Mouse (Mus musculus): ENCODE measurements around the gene Mfrp. TPM values are rescaled to one million over a fixed set of nuclear protein-coding genes. Genes with fewer than 3 reads are reported as not detected.

The Mfrp gene
- polyA plus RNA-seq, 1 experiment: 0.09 TPM

DNA sequence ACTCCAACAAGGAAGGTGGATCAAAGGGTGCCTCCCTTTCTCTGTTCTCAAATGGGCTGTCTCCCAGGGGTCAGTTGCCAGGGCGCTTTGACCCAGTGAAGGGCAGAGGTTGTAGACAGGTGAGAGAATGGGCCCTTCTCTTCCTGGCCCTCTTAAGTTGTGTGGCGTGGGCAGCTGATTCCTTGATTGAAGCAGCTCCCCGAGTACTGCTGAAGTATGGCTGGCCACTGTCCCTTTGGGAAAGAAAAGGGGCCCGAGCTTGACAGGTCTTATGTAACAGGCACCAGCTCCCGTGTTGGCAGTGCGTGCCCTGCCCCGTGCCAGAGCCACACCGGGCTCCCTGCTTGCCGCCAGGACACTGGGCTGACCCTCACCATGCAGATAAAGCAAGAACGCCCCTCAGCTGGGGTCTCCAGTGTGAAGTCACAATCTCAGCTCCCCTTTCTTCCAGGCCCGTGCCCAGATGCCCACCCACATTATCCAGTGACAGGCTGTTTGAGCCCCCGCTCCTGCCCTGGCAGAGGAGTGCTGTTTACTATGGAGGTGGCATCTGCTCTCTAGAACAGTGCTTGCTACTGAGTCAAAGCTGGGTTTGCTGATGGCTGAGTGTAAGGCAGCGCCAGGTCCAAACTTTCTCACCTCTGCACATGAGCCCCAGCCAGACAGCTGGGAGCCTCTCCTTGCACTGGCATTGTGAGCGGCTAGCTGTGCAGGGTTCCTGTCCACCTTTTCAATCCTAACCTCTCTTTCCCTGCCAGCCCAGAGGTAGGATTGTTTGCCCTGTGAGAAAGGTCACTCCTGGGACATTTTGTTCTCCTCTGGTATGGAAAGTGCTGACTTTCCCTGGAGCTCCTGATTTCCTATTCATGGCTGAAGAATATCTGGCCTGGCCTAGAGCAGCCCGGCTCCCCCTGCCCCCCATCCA is 15.5 kb upstream of the Mfrp start:
- DNase-seq: no peak
- peaks cover 10% of the 10 kb centered on the region; the same call in 1 of the 2 replicates for H3K27me3 ChIP-seq (ENCODE audit: control insufficient read depth, insufficient read depth, low read length)
- WGBS: 96% methylated on average over 15 of the region's 15 CpGs
- H3K36me3 ChIP-seq (ENCODE audit: control insufficient read depth, insufficient read depth, low read length): no peaks in the 10 kb centered on the region
- peaks cover 41% of the 10 kb centered on the region for H3K4me1 ChIP-seq (replicated peaks; ENCODE audit: control insufficient read depth, insufficient read depth, low read length)
- no peak overlapping the region for H3K27ac ChIP-seq (ENCODE audit: control insufficient read depth, insufficient read depth, low read length)
- no peak for TF ChIP-seq CTCF (IDR thresholded peaks at IDR 0.05; ENCODE audit: borderline replicate concordance, control insufficient read depth, extremely low read depth, insufficient read depth, low read length, poor library complexity)
- TF ChIP-seq POLR2A (IDR thresholded peaks at IDR 0.05; ENCODE audit: control insufficient read depth, extremely low read depth, insufficient read depth, low read length, poor library complexity): no peak
- H3K4me3 ChIP-seq (ENCODE audit: control insufficient read depth, insufficient read depth, low read length): no peak overlapping the region

DNA sequence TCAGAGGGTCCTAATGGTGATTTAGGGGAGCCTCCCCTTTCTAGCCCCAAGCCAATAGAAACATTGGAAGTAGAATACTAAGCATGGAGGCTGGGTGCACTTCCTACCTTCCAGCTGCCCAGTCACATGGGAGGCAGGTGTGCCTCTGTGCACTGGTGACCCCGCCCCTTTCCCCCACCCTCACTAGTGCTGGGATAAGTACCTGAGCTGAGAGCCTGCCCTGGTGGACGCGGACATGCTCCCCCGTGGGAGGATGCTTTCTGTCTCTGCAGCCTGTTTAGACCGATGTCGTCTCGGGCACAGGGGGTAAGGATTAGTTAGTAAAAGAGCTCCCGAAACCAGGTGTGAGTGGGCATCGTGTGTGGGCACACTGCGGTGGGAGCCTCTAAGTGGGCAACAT is 14.6 kb upstream of the Mfrp start:
- Histone ChIP-seq H3K4me1 (replicated peaks; ENCODE audit: control insufficient read depth, insufficient read depth, low read length) (peaks cover 41% of the 10 kb centered on the region), H3K27ac (ENCODE audit: control insufficient read depth, insufficient read depth, low read length) (no peak overlapping the region), H3K4me3 (ENCODE audit: control insufficient read depth, insufficient read depth, low read length) (no peak overlapping the region), H3K36me3 (ENCODE audit: control insufficient read depth, insufficient read depth, low read length) (no peaks in the 10 kb centered on the region), H3K27me3 (ENCODE audit: control insufficient read depth, insufficient read depth, low read length) (peaks cover 10% of the 10 kb centered on the region; the same call in 1 of the 2 replicates)
- DNase-seq: no peak
- TF ChIP-seq POLR2A (IDR thresholded peaks at IDR 0.05; ENCODE audit: control insufficient read depth, extremely low read depth, insufficient read depth, low read length, poor library complexity) (no peak), CTCF (IDR thresholded peaks at IDR 0.05; ENCODE audit: borderline replicate concordance, control insufficient read depth, extremely low read depth, insufficient read depth, low read length, poor library complexity) (no peak)
- WGBS: 93% methylated on average over 10 of the region's 10 CpGs

DNA sequence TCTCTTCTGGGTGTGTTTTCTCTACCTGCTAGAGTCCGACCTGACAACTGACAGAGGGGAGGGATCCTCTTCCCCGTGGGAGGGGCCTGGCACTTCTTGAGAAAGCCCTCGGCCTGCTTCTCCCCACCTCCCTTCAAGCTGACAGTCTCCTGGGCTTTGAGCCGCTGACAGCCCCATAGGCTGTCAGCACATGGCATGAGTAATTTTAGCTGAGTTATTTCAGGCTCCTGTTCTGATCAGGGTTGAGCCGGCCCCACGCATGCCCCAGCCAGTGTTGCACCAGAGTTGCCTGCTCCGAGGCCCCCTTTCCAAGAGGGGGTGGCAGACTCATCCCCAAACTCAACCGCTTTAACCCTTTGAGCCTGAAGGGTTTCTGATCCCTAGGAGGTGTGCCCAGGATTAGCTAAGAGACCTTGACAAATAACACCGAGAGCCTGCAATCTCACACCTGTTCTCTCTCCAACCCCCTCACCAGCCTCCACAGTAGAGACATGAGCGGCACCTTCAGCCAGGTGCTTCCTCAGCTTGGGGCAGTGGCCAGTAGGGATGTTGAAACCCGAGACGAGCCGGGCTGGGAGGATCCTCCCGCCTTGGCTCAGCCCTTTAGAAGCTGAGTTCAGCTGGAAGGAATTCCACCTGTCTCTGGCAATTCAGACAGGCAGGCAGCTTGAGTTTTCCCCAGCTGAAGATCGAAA is 13.6 kb upstream of the Mfrp start:
- H3K4me3 ChIP-seq (ENCODE audit: control insufficient read depth, insufficient read depth, low read length): no peak overlapping the region
- TF ChIP-seq POLR2A (IDR thresholded peaks at IDR 0.05; ENCODE audit: control insufficient read depth, extremely low read depth, insufficient read depth, low read length, poor library complexity) (no peak), CTCF (IDR thresholded peaks at IDR 0.05; ENCODE audit: borderline replicate concordance, control insufficient read depth, extremely low read depth, insufficient read depth, low read length, poor library complexity) (no peak)
- DNase-seq: no peak
- no peak overlapping the region for H3K27ac ChIP-seq (ENCODE audit: control insufficient read depth, insufficient read depth, low read length)
- peaks cover 10% of the 10 kb centered on the region; the same call in 1 of the 2 replicates for H3K27me3 ChIP-seq (ENCODE audit: control insufficient read depth, insufficient read depth, low read length)
- H3K4me1 ChIP-seq (replicated peaks; ENCODE audit: control insufficient read depth, insufficient read depth, low read length): peaks cover 41% of the 10 kb centered on the region
- WGBS: 41% methylated on average over 15 of the region's 15 CpGs
- H3K36me3 ChIP-seq (ENCODE audit: control insufficient read depth, insufficient read depth, low read length): no peaks in the 10 kb centered on the region

DNA sequence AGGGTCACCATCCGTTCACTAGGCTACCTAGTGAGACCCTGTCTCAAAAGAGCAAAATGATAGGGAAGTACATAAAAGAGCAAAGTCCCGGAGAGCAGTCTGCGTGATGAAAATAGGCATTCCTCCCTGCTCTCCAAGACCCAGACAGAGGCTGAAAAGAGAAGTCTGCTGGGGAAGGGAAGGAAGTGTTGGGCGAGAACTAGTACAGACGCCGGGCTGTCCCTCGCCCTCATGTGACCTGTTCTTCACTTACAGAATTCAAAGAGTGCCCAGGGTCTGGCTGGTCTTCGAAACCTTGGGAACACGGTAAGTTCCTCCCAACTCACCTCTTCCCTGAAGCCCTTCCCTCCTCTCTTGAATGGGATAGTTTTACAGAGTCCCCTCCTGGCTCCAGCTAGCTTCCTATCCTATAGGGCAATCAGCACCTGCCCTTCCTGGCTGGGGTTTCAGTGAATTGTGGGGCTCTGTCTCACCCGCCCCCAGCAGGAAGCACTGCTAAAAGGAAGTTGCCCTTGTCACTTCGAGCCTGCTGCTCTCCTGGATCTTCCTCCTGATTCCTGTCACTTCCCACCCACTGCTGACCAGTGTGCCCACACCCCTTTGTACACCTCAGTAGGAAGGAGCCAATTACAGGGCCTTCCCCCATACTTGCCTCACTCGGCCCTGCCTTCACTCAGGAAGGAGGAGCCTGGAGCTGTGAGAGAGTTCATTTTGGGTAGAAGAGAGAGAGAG is 12.5 kb upstream of the Mfrp start:
- peak; percentile 50 for DNase-seq
- peaks cover 3% of the 10 kb centered on the region; the same call in 1 of the 2 replicates for H3K27me3 ChIP-seq (ENCODE audit: control insufficient read depth, insufficient read depth, low read length)
- no peak overlapping the region; the same call in 1 of the 2 replicates for H3K27ac ChIP-seq (ENCODE audit: control insufficient read depth, insufficient read depth, low read length)
- H3K36me3 ChIP-seq (ENCODE audit: control insufficient read depth, insufficient read depth, low read length): no peaks in the 10 kb centered on the region
- H3K4me1 ChIP-seq (replicated peaks; ENCODE audit: control insufficient read depth, insufficient read depth, low read length): peaks cover 41% of the 10 kb centered on the region
- TF ChIP-seq CTCF (IDR thresholded peaks at IDR 0.05; ENCODE audit: borderline replicate concordance, control insufficient read depth, extremely low read depth, insufficient read depth, low read length, poor library complexity) (no peak), POLR2A (IDR thresholded peaks at IDR 0.05; ENCODE audit: control insufficient read depth, extremely low read depth, insufficient read depth, low read length, poor library complexity) (no peak)
- no peak overlapping the region for H3K4me3 ChIP-seq (ENCODE audit: control insufficient read depth, insufficient read depth, low read length)
- 18% methylated on average over 12 of the region's 12 CpGs for WGBS

DNA sequence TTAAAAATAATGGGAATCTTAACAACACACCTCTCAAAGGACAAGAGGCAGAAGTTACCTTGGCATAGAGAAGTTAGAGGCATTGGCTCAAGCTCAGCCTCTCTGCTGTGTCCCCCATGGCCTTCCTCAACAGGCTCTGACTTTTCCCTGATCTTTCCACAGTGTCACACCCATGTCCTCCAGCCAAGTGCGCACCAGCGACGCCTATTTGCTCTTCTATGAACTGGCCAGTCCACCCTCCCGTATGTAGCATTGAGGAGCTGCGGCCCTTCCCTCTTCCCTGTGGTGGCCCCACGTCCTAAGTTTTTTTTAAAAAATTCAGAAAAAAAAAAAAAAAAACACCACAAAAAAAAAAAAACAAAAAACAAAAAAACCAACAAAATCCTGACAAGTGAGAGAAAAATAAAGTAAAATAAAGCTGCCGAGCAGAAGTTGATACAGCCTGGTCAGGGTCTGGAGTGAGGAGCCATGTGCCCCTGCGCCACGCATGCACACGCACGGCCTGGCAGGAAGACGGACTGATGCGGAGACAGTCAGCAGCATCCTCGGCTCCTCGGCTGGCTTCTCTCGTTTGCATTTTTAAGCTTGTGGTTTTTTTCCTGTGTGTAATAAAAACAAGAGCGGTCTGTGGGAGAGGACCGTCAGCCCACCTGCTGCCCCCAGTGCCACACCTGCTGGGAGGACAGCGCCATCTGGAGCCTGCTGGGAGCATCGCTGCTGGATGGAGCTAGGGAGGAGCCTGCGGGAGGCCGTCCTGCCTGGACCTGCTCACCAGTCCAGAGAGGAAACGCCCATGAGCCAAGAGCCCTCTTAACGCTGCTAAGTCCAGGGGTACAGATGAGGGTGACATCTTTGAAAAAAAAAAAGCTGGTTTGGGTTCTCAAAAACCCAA is 7.7 kb upstream of the Mfrp start:
- H3K27ac ChIP-seq (ENCODE audit: control insufficient read depth, insufficient read depth, low read length): no peak overlapping the region
- TF ChIP-seq CTCF (IDR thresholded peaks at IDR 0.05; ENCODE audit: borderline replicate concordance, control insufficient read depth, extremely low read depth, insufficient read depth, low read length, poor library complexity) (peak; percentile 96), POLR2A (IDR thresholded peaks at IDR 0.05; ENCODE audit: control insufficient read depth, extremely low read depth, insufficient read depth, low read length, poor library complexity) (no peak)
- H3K36me3 ChIP-seq (ENCODE audit: control insufficient read depth, insufficient read depth, low read length): no peaks in the 10 kb centered on the region
- peak; percentile 89 for DNase-seq
- peaks cover 30% of the 10 kb centered on the region for H3K4me1 ChIP-seq (replicated peaks; ENCODE audit: control insufficient read depth, insufficient read depth, low read length)
- no peaks in the 10 kb centered on the region for H3K27me3 ChIP-seq (ENCODE audit: control insufficient read depth, insufficient read depth, low read length)
- WGBS: 25% methylated on average over 24 of the region's 24 CpGs
- H3K4me3 ChIP-seq (ENCODE audit: control insufficient read depth, insufficient read depth, low read length): no peak overlapping the region
